Mouse (Mus musculus): Measurements from ENCODE around the gene Gsta2. TPM values are rescaled to one million over a fixed set of nuclear protein-coding genes. Genes with fewer than 3 reads are reported as not detected.

Gsta2 gene
- polyA plus RNA-seq, 1 experiment from 2014 or later = not detected

Other genes starting within 250 kb of the Gsta2 start
- 29.8 and 30.8 TPM in 2 replicates for gene Fbxo9, start 246.7 kb downstream of the Gsta2 start, polyA plus RNA-seq (2014; fragmentation: Nextera tagmentation; extraction: Ambion mirVana)
- gene Ick, start 246.6 kb downstream of the Gsta2 start, polyA plus RNA-seq (2014; fragmentation: Nextera tagmentation; extraction: Ambion mirVana) = 33.9 and 35.0 TPM in 2 replicates
- gene Gsta4, start 173.0 kb downstream of the Gsta2 start, polyA plus RNA-seq (2014; fragmentation: Nextera tagmentation; extraction: Ambion mirVana) = 55.0 and 58.5 TPM in 2 replicates
- not detected in 2 replicates for gene Gsta1, start 125.1 kb downstream of the Gsta2 start, polyA plus RNA-seq (2014; fragmentation: Nextera tagmentation; extraction: Ambion mirVana)
- gene Gm3776, start 98.7 kb downstream of the Gsta2 start, polyA plus RNA-seq (2014; fragmentation: Nextera tagmentation; extraction: Ambion mirVana) = not detected in 2 replicates
- not detected in 2 replicates for gene Gm10639, start 65.9 kb downstream of the Gsta2 start, polyA plus RNA-seq (2014; fragmentation: Nextera tagmentation; extraction: Ambion mirVana)
- not detected in 2 replicates for gene Omt2a, start 41.0 kb downstream of the Gsta2 start, polyA plus RNA-seq (2014; fragmentation: Nextera tagmentation; extraction: Ambion mirVana)
- not detected in 2 replicates for gene Omt2b, start 28.2 kb downstream of the Gsta2 start, polyA plus RNA-seq (2014; fragmentation: Nextera tagmentation; extraction: Ambion mirVana)
- 0.48 and 0.65 TPM in 2 replicates for gene Dppa5a, start 12.4 kb upstream of the Gsta2 start, polyA plus RNA-seq (2014; fragmentation: Nextera tagmentation; extraction: Ambion mirVana)
- 4.7 and 5.2 TPM in 2 replicates for gene Ooep, start 22.9 kb upstream of the Gsta2 start, polyA plus RNA-seq (2014; fragmentation: Nextera tagmentation; extraction: Ambion mirVana)
- 0.28 and 0.49 TPM in 2 replicates for gene Ddx43, start 40.0 kb upstream of the Gsta2 start, polyA plus RNA-seq (2014; fragmentation: Nextera tagmentation; extraction: Ambion mirVana)
- gene Cgas, start 87.4 kb upstream of the Gsta2 start, polyA plus RNA-seq (2014; fragmentation: Nextera tagmentation; extraction: Ambion mirVana) = 0.39 and 0.44 TPM in 2 replicates
- gene Mto1, start 92.4 kb upstream of the Gsta2 start, polyA plus RNA-seq (2014; fragmentation: Nextera tagmentation; extraction: Ambion mirVana) = 28.0 and 30.6 TPM in 2 replicates
- gene Gm17324, start 93.0 kb upstream of the Gsta2 start, polyA plus RNA-seq (2014; fragmentation: Nextera tagmentation; extraction: Ambion mirVana) = 0.72 and 0.80 TPM in 2 replicates
- 4,522 and 4,661 TPM in 2 replicates for gene Eef1a1, start 133.4 kb upstream of the Gsta2 start, polyA plus RNA-seq (2014; fragmentation: Nextera tagmentation; extraction: Ambion mirVana)
- gene Slc17a5, start 232.3 kb upstream of the Gsta2 start, polyA plus RNA-seq (2014; fragmentation: Nextera tagmentation; extraction: Ambion mirVana) = 10.1 and 12.7 TPM in 2 replicates

Data from forebrain, embryonic 11.5 days (tissue).